In genomic region chr10:95207423-95207822, GRCm38 (mm10) we compare ENCODE assay signal across 15 mouse cellular contexts.
"Had no signal": no experiment of that assay in that cellular context is flagged by ENCODE, and none has a peak within 500 bp of the region (broad histone marks: within the 10 kb centered on the region; RNA-seq: fewer than 3 reads in every experiment).

No protein-coding gene starts in this region.

- H3K4me3 ChIP-seq: neural tube, embryonic 12.5 days; neural tube, embryonic 13.5 days; neural tube, embryonic 15.5 days; stomach, embryonic 15.5 days had no signal

- H3K27me3 ChIP-seq: neural tube, embryonic 12.5 days; neural tube, embryonic 13.5 days; neural tube, embryonic 15.5 days; stomach, embryonic 15.5 days had no signal

- H3K9ac ChIP-seq: neural tube, embryonic 12.5 days; neural tube, embryonic 13.5 days; neural tube, embryonic 15.5 days; stomach, embryonic 15.5 days had no signal

- H3K4me2 ChIP-seq: neural tube, embryonic 12.5 days; neural tube, embryonic 13.5 days; neural tube, embryonic 15.5 days; stomach, embryonic 15.5 days had no signal

- H3K4me1 ChIP-seq: neural tube, embryonic 12.5 days; neural tube, embryonic 15.5 days; stomach, embryonic 15.5 days had no signal

- DNase-seq: retina, postnatal 1 day; right cerebral cortex, adult 18-20 months; right cerebral cortex, postnatal 25 days; right cerebral cortex, postnatal 4 days; spleen, adult 18-20 months; thymus, adult 18-20 months; thymus, adult 2 months; thymus, postnatal 14 days; thymus, postnatal 36 days; thymus, postnatal 4 days had no signal

- H3K27ac ChIP-seq: neural tube, embryonic 12.5 days; neural tube, embryonic 13.5 days; neural tube, embryonic 15.5 days; stomach, embryonic 15.5 days; stomach, postnatal 0 days had no signal

- H3K9me3 ChIP-seq: neural tube, embryonic 12.5 days; neural tube, embryonic 13.5 days; neural tube, embryonic 15.5 days; stomach, embryonic 15.5 days had no signal

- H3K36me3 ChIP-seq: neural tube, embryonic 12.5 days; neural tube, embryonic 13.5 days; neural tube, embryonic 15.5 days; stomach, embryonic 15.5 days had no signal
